Mouse (Mus musculus): ENCODE data around the gene Smok3c. TPM values are rescaled to one million over a fixed set of nuclear protein-coding genes. Genes with fewer than 3 reads are reported as not detected.

Smok3c gene
- total RNA-seq, 1 experiment, result not detected

GRCm38 (mm10) chr5:138073803-138074202 lies 20.8 kb downstream of the Smok3c start:
- H3K4me3 ChIP-seq (ENCODE audit: insufficient read depth in 1 of 2, low read depth in 1 of 2, low read length in 2 of 2, poor library complexity in 1 of 2, severe bottlenecking in 1 of 2), result no peak overlapping the region
- H3K27ac ChIP-seq (ENCODE audit: insufficient read depth, low read depth, low read length, poor library complexity, severe bottlenecking), result no peak overlapping the region
- DNase-seq (ENCODE audit: low read depth, low spot score), result no peak
- no peak overlapping the region for H3K9ac ChIP-seq (ENCODE audit: insufficient read depth, low read depth, low read length, poor library complexity, severe bottlenecking)
- no peaks in the 10 kb centered on the region for H3K9me3 ChIP-seq (ENCODE audit: control insufficient read depth, insufficient read depth, low read depth, low read length)
- H3K4me1 ChIP-seq (ENCODE audit: control insufficient read depth in 2 of 2, insufficient read depth in 2 of 2, low read length in 2 of 2, poor library complexity in 1 of 2), result no peaks in the 10 kb centered on the region
- no peak for TF ChIP-seq ZC3H11A (IDR thresholded peaks at IDR 0.05; ENCODE audit: borderline replicate concordance, low read depth, low read length)
- TF ChIP-seq CHD2 (IDR thresholded peaks at IDR 0.05; ENCODE audit: low read depth, low read length), result no peak
- no peak for TF ChIP-seq HCFC1 (IDR thresholded peaks at IDR 0.05; ENCODE audit: borderline replicate concordance, insufficient read depth, low read length)
- TF ChIP-seq ZNF384 (IDR thresholded peaks at IDR 0.05; ENCODE audit: low read depth, low read length), result no peak
- TF ChIP-seq MAFK (IDR thresholded peaks at IDR 0.05; ENCODE audit: insufficient read depth, low read depth, low read length), result no peak
- in situ Hi-C loops (cut with MboI; ENCODE audit: low sequenced_read_pairs in 2 of 2, unreplicated experiment in 2 of 2), result no loop called here
- H3K36me3 ChIP-seq (ENCODE audit: control insufficient read depth, insufficient read depth, low read length, poor library complexity, severe bottlenecking), result no peaks in the 10 kb centered on the region

GRCm38 (mm10) chr5:138075684-138076083 lies 22.7 kb downstream of the Smok3c start:
- Histone ChIP-seq H3K27ac (ENCODE audit: insufficient read depth, low read depth, low read length, poor library complexity, severe bottlenecking) (no peak overlapping the region), H3K9ac (ENCODE audit: insufficient read depth, low read depth, low read length, poor library complexity, severe bottlenecking) (no peak overlapping the region), H3K4me1 (ENCODE audit: control insufficient read depth in 2 of 2, insufficient read depth in 2 of 2, low read length in 2 of 2, poor library complexity in 1 of 2) (no peaks in the 10 kb centered on the region), H3K9me3 (ENCODE audit: control insufficient read depth, insufficient read depth, low read depth, low read length) (no peaks in the 10 kb centered on the region), H3K4me3 (ENCODE audit: insufficient read depth in 1 of 2, low read depth in 1 of 2, low read length in 2 of 2, poor library complexity in 1 of 2, severe bottlenecking in 1 of 2) (no peak overlapping the region), H3K36me3 (ENCODE audit: control insufficient read depth, insufficient read depth, low read length, poor library complexity, severe bottlenecking) (no peaks in the 10 kb centered on the region)
- no peak for DNase-seq (ENCODE audit: low read depth, low spot score)
- in situ Hi-C loops (cut with MboI; ENCODE audit: low sequenced_read_pairs in 2 of 2, unreplicated experiment in 2 of 2), result no loop called here
- TF ChIP-seq HCFC1 (IDR thresholded peaks at IDR 0.05; ENCODE audit: borderline replicate concordance, insufficient read depth, low read length), result no peak
- no peak for TF ChIP-seq ZNF384 (IDR thresholded peaks at IDR 0.05; ENCODE audit: low read depth, low read length)
- no peak for TF ChIP-seq MAFK (IDR thresholded peaks at IDR 0.05; ENCODE audit: insufficient read depth, low read depth, low read length)
- TF ChIP-seq ZC3H11A (IDR thresholded peaks at IDR 0.05; ENCODE audit: borderline replicate concordance, low read depth, low read length), result no peak
- TF ChIP-seq CHD2 (IDR thresholded peaks at IDR 0.05; ENCODE audit: low read depth, low read length), result no peak

- H3K9ac ChIP-seq (ENCODE audit: insufficient read depth, low read depth, low read length, poor library complexity, severe bottlenecking), result no peak overlapping the region
- no peak overlapping the region for H3K27ac ChIP-seq (ENCODE audit: insufficient read depth, low read depth, low read length, poor library complexity, severe bottlenecking)
- DNase-seq (ENCODE audit: low read depth, low spot score), result no peak
- TF ChIP-seq ZNF384 (IDR thresholded peaks at IDR 0.05; ENCODE audit: low read depth, low read length), result no peak
- no peak for TF ChIP-seq CHD2 (IDR thresholded peaks at IDR 0.05; ENCODE audit: low read depth, low read length)
- TF ChIP-seq HCFC1 (IDR thresholded peaks at IDR 0.05; ENCODE audit: borderline replicate concordance, insufficient read depth, low read length), result no peak
- no peak for TF ChIP-seq ZC3H11A (IDR thresholded peaks at IDR 0.05; ENCODE audit: borderline replicate concordance, low read depth, low read length)
- no peak for TF ChIP-seq MAFK (IDR thresholded peaks at IDR 0.05; ENCODE audit: insufficient read depth, low read depth, low read length)
- no peak overlapping the region for H3K4me3 ChIP-seq (ENCODE audit: insufficient read depth in 1 of 2, low read depth in 1 of 2, low read length in 2 of 2, poor library complexity in 1 of 2, severe bottlenecking in 1 of 2)
- H3K36me3 ChIP-seq (ENCODE audit: control insufficient read depth, insufficient read depth, low read length, poor library complexity, severe bottlenecking), result no peaks in the 10 kb centered on the region
- H3K4me1 ChIP-seq (ENCODE audit: control insufficient read depth in 2 of 2, insufficient read depth in 2 of 2, low read length in 2 of 2, poor library complexity in 1 of 2), result peaks cover 0 to 3% of the 10 kb centered on the region in 2 experiments; a peak in 1 of 4 replicates
- in situ Hi-C loops (cut with MboI; ENCODE audit: low sequenced_read_pairs in 2 of 2, unreplicated experiment in 2 of 2), result no loop called here
- no peaks in the 10 kb centered on the region for H3K9me3 ChIP-seq (ENCODE audit: control insufficient read depth, insufficient read depth, low read depth, low read length)
Observed at GRCm38 (mm10) chr5:138076148-138076547, 23.2 kb downstream of the Smok3c start.

GRCm38 (mm10) chr5:138080456-138080855 lies 27.5 kb downstream of the Smok3c start:
- no peak overlapping the region for H3K9ac ChIP-seq (ENCODE audit: insufficient read depth, low read depth, low read length, poor library complexity, severe bottlenecking)
- DNase-seq (ENCODE audit: low read depth, low spot score), result no peak
- H3K36me3 ChIP-seq (ENCODE audit: control insufficient read depth, insufficient read depth, low read length, poor library complexity, severe bottlenecking), result no peaks in the 10 kb centered on the region
- peaks cover 0 to 8% of the 10 kb centered on the region in 2 experiments; a peak in 1 of 4 replicates for H3K4me1 ChIP-seq (ENCODE audit: control insufficient read depth in 2 of 2, insufficient read depth in 2 of 2, low read length in 2 of 2, poor library complexity in 1 of 2)
- in situ Hi-C loops (cut with MboI; ENCODE audit: low sequenced_read_pairs in 2 of 2, unreplicated experiment in 2 of 2), result no loop called here
- no peaks in the 10 kb centered on the region for H3K9me3 ChIP-seq (ENCODE audit: control insufficient read depth, insufficient read depth, low read depth, low read length)
- no peak overlapping the region for H3K27ac ChIP-seq (ENCODE audit: insufficient read depth, low read depth, low read length, poor library complexity, severe bottlenecking)
- TF ChIP-seq ZNF384 (IDR thresholded peaks at IDR 0.05; ENCODE audit: low read depth, low read length) (no peak), MAFK (IDR thresholded peaks at IDR 0.05; ENCODE audit: insufficient read depth, low read depth, low read length) (no peak), ZC3H11A (IDR thresholded peaks at IDR 0.05; ENCODE audit: borderline replicate concordance, low read depth, low read length) (no peak), CHD2 (IDR thresholded peaks at IDR 0.05; ENCODE audit: low read depth, low read length) (no peak), HCFC1 (IDR thresholded peaks at IDR 0.05; ENCODE audit: borderline replicate concordance, insufficient read depth, low read length) (no peak)
- H3K4me3 ChIP-seq (ENCODE audit: insufficient read depth in 1 of 2, low read depth in 1 of 2, low read length in 2 of 2, poor library complexity in 1 of 2, severe bottlenecking in 1 of 2), result no peak overlapping the region
